Mouse (Mus musculus) left cerebral cortex, adult 18-20 months (tissue): ENCODE results near the gene Litaf. TPM values are rescaled to one million over a fixed set of nuclear protein-coding genes. Genes with fewer than 3 reads are reported as not detected.
A peak's percentile ranks its signal among the peaks of the same experiment; 100 is the strongest.

Source experiments
- DNase-seq, 2 experiments: peaks; one replicate each; pipeline ENCODE4 v3.0.0; 2021 to 2022; ENCODE audit warnings: low spot score in 2 of 2, mixed read lengths in 1 of 2
- total RNA-seq, 2 experiments: library from RNA; stranded (reverse); gene quantifications; 2 replicates each; pipeline ENCODE4 v1.2.3; 2021

Gene Litaf
- total RNA-seq, 2 experiments from 2014 or later: 11.4 to 12.1 TPM

DNA sequence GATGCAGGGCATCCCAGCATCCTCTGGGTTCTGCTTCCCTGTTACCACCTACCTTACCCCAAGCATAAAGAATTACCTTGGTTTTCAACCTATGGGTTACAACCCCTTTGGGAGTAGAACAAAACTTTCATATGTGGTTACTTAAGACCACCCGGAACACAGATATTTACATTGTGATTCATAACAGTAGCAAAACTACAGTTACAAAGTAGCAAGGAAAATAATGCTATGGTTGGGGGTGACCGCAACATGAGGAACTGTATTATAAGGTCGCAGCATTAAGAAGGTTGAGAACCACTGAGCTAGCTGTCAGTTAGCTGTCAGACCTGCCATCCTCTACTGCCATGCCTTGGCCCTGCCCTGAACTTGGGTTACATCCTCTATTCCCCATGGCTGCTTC, 2.7 kb upstream of the Litaf start:
- no peak for DNase-seq

DNA sequence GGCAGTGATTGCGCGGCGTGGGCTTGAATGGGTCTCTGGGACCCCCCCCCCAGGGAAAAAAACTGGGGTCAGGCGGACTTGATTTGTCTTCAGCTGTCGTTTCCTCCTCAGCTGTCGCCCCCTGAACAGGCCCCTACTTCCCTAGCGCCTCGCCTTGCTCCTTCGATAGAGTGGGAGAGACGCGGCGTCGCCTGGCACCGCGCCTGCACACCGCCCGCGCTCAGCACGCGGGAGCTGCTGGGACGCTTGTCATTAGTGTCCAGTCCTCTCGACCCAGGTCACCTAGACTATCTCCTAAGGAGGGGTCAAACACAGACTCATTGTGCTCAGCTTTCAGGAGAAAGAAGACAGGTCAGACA, 855 bp upstream of the Litaf start:
- peak; percentile 53 to 59 for DNase-seq

DNA sequence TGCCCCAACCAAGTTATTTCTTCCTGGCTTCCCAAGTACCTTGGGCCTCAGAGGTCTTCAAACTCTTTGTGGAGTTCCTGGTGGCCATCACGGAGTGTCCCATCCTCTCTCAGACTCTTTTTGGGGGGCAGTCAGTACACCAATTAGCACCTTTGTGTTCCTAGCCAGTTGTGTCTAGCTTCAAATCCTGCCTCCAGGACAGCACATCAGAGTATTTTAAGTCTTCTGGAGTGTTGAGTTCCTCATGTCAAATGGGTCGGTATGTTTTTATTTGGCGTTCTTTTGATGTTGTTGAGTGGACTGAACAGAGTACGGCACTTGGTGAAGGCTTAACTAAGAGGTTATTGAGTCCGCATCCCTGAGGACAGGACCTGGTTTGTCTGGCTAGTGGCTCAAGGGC, 526 bp downstream of the Litaf start:
- no peak for DNase-seq

DNA sequence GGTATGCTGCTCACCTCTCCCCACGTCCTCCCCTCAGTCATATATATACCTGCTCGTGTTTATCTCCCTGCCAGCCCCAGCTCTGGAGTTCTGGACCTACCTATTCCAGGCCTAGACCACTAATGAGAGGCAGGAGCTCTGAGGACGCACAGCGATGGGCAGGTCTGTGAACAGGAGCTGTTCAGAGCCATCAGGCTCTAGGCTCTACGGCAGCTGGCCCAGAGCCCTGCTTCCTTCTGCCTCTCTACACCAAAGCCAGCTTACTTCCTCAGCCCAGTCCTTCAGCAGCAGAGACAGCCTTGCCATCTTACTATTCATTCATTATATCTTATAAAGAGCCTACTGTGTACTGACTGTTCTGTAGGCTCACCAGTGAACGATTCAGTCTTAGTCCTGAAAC, 1.2 kb downstream of the Litaf start:
- no peak for DNase-seq

DNA sequence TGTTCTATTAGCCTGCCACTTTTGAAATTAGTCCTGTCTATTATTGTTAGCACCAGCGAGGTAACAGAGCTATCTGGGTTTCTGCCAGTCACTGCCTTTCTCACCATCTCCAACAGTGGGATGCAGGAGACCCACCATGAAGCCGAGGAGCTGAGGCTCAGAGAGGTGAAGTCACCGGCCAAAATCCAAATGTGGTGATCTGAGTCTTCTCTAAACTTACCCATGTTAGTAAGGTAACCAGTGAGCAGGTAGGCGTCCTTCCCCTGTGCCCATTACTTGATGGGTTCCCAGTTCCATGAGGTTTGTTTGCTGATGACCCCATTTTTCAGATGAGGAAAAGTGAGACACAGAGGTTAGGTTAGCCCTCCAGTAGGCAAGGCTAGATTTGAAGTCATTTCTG, 1.6 kb downstream of the Litaf start:
- DNase-seq: no peak

DNA sequence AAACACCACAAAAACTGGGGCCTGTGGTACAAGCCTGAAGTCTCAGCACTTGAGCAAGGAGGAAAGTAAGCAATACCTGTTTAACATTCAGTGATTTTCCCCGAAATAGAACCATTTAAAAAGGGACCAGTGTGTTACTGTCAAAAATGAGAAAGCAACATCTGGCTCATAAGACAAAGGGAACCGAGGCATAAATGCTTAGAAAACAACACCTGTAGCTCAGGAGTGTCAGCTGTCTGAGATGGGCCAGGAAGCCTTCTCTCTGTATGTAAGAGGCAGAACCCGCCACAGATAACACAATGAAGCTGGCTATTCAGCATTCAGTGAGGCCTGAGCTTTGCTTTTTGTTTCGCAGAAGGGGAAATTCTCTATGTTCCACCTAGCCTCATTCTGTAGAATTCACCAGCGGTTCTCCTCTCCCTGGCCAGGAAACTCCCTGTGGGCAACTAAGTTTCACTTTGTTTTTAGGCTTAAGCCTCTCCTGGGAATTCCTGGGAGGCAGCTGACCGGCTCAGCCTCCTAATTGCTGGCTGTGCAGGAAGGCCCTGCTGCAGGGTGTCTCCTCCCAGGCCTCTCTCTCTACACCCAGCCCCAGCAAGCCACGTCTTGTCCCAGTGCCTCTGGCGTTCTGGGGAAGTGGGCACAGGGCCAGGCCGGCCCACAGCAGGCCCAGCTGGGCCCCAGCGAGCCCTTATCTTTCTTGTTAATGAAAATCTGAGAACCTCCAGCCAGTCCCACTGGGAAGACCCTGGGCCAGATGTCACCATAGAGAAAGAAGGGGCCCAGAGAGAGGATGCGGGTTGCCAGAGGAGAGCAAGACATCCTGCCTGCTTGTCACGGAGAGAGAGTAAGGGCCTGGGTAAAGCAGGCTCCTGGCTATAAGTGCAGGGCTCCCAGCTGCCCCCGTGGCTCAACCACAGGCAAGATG, 2.9 kb downstream of the Litaf start:
- no peak for DNase-seq

DNA sequence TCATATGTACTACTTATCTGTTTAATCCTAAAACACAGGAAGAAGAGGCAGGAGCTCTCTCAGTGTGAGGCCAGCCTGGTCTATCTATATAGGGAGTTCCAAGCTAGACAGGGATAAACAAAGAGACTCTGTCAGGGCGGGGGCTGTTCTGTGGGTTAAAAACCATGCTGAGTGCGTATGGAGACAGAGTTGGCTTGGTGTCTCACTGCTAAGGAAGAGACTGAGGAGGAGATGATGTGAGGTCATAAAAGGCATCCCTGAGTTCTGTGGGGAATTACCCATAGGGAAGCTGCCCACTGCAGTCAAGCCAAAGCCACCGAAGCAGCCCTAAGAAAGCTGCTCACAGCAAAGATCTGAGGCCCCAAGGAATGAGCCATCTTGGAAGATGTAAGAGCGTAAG, 5.3 kb downstream of the Litaf start, which contains the start of gene Snn:
Gene Snn (plus strand): TSS at position 301 of the 400 bp plus-strand sequence.
- DNase-seq: no peak

DNA sequence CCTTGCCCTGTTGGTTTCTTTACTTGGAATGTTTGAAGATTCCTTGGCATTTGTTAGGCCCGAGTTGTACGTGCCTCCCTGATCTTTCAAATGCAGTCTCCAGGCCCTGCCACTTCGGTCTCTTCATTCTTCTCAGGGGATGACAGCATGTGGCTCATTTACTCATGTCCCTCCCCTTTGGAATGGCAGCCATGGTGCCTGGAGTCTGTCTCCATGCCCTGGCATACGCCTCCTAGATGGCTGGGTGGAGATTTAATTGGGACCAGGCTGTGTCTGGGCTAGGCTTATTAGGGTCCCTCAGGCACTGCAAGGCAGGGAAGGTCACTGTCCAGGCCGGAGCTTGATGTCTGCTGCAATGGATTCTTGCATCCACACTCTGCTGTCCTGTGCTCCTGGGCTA, 10.0 kb downstream of the Litaf start:
- DNase-seq: no peak

DNA sequence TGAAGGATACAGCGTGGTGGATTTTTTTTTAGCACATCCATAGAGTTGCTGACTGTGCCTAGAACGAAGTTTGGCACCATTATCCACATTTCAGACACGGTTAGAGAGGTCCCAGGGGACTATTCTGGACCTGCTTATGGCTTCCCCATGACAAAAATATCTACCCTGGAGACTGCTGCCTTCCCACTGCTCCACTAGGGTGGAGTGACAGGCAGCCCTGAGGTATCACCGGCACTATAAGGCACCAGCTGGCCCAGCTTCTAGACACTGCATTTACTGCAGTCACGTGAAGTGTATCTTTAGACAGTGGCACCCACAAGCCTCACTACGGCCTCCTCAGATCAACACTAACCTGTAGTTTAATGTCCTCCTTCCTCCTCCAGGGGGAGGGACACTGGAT, 11.1 kb downstream of the Litaf start:
- DNase-seq: no peak

DNA sequence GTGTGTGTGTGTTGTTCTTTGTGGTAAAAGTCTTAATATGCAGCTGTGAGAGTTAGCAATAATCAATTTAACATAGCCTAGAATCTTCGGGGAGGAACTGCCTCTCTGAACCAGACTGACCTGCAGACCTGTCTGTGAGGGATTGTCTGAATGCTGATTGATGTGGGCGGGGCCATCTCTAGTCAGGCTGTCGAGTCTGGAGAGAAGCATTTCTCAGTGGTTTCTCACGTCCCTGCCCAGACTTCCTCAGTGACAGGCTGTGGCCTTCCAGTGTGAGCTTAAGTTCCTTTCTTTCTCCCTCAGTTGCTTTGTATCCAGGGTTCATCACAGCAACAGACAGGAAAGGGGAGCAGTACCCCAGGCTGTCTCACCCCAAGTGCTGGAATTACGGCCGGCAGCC, 11.5 kb downstream of the Litaf start:
- DNase-seq: no peak

DNA sequence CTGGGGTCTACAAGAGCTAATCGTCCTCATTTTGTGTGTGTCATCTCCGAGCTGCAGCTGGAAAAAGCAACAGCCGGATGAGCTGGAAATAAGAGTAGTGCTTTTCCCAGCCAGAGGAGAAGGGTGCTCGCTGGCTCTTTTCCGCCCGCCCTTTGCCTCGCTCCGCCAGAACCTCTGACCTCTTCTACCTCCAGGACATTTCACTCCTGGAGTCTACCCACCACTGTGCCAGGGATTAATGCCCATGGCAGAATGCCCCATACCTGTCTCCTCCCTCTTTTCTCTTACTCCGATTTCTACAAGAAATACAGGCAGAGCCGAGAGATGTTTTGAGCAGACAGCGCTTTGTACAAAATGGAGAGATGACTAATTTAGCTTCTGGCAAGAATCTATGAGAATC, 14.8 kb downstream of the Litaf start:
- DNase-seq: no peak

DNA sequence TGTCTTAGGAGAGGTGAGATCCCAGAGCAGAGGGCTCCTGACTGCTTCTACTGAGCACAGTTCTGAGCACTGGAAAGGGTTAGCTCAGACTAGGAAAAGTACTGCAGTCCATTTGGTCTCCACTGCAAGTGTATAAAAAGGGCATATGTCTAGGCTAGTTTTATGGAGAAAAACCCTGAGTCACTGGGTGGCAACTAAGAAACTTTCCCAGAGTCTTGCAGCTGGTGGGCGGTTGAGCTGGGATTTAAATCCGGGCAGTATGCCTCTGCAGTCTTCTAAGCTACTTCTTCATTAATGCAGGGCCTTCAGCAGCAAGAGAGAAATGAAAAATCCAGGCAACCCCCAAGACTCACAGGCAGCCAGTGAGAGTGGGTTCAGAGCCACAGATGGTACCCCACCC, 15.7 kb downstream of the Litaf start:
- DNase-seq: peak in 1 of 2 experiments; percentile 52

DNA sequence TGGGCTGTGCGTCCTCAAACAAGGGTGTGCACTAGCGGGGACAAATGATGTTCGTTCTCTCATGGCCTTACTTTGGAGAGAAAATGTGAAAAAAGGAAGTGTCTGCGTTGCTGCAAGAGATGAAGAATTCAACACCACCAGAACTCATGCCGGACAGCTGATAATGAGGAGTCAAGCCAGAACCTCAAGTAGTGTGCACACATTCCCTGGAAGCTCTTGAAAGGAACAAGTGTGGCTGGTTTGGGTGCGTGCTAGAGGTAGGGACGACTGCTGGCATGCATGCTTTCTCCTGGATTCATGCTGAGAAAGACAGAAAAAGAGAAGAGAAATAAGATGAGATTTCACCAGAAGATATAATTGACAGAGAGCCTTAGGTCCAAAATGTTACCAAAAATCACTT, 18.8 kb downstream of the Litaf start:
- DNase-seq: no peak

DNA sequence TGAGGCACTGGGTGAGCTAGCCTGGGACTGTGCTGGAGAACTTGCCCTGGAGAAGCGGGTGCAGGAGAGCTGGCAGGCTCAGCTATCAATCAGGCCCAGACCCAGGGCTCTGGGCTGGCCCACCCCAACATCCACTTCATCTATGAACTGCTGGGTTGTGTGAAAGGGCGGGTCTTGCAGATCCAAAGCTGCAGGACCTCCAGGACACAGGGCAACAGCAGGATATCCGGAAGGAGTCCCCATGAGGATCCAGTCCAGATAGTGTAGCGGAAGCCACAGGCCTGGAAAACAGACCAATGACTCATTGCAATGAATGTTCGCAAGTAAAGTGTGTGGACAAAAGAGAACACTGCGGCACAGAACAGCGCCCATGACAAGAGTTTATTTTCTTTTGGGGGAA, 19.5 kb downstream of the Litaf start:
- no peak for DNase-seq

DNA sequence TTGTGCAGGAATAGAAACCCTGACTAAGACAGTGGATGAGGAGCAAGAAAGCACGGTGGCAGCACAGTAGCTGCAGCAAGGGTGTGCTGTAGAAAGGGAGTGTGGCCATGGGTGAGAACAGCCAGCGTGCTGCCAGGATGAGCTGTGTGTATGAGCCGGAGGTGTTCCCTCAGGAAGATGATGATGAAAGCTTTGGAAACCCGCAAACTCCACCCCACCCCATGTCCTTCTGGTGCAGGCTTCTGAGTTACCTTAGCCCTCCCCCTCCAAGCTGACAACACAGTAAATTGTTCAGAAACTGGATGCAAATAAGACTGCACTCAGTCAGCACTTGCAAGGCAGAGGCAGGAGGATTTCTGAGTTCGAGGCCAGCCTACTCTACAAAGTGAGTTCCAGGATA, 22.7 kb downstream of the Litaf start:
- DNase-seq: no peak

DNA sequence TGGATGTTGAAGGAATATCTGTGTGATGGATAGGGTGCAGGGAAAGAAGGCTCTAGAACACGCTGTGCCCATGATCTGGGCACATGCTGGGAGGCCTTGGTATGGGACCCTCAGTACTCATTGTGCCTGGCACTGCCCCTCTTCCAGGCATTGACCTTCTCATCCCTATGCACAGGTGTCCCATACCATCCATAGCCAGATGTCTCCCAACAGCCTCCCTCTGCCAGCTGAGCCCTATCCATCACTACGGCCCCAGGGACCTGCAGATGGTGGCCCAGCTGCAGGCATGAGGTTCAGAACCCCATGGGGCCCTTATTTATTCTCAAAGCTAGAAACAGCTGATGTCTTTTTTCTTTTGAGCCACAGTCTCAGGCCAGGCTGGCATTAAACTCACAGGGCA, 25.4 kb downstream of the Litaf start:
- no peak for DNase-seq

DNA sequence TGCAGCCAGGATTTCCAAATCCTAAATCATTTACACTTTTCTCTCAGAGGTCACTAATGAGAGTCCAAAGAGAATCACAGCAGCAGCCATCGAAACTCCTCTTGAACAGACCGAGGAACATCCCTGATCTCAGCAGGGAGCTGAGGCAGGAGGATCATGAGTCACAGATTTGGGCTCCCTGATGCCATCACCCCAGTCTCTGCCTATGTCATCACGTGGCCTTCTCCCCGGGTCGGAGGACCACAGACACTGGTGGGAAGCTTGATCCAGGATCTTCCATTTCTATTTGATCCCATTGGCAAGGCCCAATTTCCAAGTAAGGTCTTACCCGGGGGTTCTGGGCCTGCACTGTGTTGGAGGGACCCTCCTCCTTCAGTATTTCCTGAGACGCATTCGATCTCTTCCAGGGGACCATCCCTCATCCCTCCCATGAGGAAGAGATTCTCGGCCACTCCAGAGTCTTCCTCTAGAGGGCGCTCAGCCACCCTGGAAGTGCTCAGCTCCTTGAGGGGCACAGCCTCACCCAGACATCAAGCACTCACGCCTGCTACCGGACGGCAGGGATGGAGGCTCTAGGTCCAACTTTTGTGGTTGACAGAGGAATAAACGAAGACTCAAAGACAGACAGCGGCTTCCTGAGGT, 30.0 kb downstream of the Litaf start:
- peak; percentile 69 to 84 for DNase-seq

DNA sequence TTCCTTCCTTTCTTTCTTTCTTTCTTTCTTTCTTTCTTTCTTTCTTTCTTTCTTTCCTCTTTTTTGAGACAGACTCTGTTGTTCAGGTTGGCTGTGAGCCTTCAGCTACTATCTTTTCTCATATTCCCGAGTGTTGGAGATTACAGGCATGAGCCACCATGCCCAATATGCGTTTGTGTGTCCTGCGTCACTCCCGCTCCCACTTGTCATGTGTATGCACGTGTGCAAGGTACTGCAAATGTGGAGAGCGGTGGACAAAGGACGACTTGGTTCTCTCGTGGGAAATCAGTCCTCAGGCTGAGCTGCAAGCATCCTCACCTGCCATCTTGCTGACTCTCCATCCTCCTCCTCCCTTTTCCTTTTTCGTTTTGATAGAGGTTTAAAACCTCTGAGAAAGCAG, 30.7 kb downstream of the Litaf start:
- no peak for DNase-seq

DNA sequence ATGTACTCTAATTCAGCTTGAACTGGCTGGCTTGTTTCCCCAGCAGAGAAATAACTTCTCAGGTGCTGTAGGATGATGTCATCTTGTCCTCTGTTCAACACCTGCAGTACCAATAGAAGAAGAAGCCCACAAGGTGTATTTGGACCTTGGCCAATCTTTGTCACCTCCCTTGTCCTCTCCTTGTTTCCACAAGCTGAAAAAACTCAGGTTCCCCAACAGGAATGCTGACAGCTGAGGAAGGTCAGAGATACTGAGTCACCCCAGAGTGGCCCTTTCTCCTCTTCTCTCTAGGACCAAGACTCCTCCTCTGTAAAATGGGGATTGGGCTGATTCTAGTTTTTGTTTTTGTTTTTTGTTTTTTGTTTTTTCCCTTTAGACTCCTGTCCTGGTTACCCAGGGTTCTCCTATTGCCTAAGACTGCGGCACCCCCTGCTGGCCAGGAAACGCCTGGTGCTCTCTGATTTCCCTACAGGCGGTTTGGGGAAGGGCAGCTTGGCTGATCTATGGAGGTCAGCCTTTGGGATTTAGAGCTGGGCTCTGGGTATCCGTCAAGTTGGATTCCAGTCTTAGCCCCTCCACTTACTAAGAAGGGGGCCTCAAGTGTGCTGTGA, 31.7 kb downstream of the Litaf start:
- peak; percentile 84 to 89 for DNase-seq

DNA sequence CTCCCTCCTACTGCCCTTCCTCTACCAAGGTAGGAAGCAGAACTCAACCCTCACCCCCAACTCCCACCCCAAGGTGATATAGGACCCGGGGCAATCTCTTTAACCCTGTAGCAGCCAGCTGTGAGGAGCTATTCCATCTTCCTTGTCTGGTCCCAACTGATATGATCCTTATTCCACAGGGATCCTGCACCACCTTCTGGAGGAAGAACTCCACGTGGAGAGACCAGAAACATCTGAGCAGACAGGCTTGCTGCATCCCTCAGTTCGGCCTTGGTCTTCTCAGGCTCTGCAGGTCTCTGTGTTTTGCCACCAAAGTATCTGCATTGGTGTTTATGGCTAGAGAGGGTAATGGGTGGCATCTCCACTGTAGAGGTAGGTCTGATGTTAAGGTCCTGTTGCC, 34.6 kb downstream of the Litaf start:
- no peak for DNase-seq

DNA sequence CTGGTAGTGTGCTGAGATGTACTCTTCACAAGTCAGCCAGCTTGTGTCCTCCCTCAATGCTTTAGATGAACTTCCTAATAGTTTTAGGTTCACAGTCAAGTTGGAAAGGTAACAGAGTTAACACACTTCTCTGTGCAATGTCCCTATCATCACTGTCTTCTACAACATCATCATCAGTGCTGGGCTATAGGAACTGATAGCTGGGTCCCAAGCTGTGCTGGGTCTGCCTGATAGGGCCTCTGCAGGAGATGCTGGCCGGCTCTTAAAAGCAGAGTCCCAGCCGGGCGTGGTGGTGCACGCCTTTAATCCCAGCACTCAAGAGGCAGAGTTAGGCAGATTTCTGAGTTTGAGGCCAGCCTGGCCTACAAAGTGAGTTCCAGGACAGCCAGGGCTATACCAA, 35.1 kb downstream of the Litaf start:
- no peak for DNase-seq

DNA sequence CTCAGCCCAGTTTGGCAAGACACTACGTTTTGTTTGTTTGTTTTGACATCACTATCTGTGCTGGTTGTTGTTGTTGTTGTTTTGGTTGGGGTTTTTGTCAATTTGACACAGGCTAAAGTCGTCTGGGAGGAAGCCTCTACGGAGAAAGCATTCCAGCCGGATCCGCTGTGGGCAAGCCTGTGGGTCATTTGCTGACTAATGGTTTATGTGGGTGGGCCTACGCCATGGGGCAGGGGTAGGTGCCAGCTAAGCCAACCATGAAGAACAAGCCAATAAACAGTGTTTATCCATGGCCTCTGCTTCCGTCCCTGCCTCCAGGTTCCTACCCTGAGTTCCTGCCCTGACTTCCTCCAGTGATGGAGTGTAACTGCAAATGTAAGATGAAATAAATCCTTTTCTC, 37.8 kb downstream of the Litaf start:
- DNase-seq: no peak
